Mouse (Mus musculus) forebrain, embryonic 11.5 days (tissue): ENCODE results near the gene Spata32. TPM values are rescaled to one million over a fixed set of nuclear protein-coding genes. Genes with fewer than 3 reads are reported as not detected.

Source experiments
- ATAC-seq: fragments of 200-750 bp; cut with Nextera tagmentation; replicated peaks from 2 replicates; pipeline ENCODE4 v1.8.0; 2017; ENCODE audit warnings: moderate TSS enrichment; ENCODE audit not compliant: low FRiP score
- DNase-seq: peaks from one replicate; pipeline ENCODE4 v3.0.0-alpha.2; 2017; ENCODE audit warnings: low spot score
- H3K27ac ChIP-seq: fragments of 300-500 bp; sonication (generic); 2 replicates; pipeline ENCODE4 v1.5.1; 2014; ENCODE audit warnings: low read depth, low read length
- H3K27me3 ChIP-seq: fragments of 300-500 bp; sonication (generic); 2 replicates; pipeline ENCODE4 v1.6.1; 2014; ENCODE audit warnings: mild to moderate bottlenecking, low read length, mixed read lengths; ENCODE audit not compliant: control insufficient read depth, insufficient read depth
- H3K36me3 ChIP-seq: fragments of 300-500 bp; sonication (generic); 2 replicates; pipeline ENCODE4 v1.6.1; 2014; ENCODE audit warnings: mild to moderate bottlenecking, low read length, moderate library complexity, mixed read lengths; ENCODE audit not compliant: control insufficient read depth, insufficient read depth
- H3K4me1 ChIP-seq: fragments of 300-500 bp; sonication (generic); replicated peaks from 2 replicates; pipeline ENCODE4 v1.6.1; 2014; ENCODE audit warnings: low read length, mixed read lengths; ENCODE audit not compliant: control insufficient read depth, insufficient read depth
- H3K4me2 ChIP-seq: fragments of 300-500 bp; sonication (generic); 2 replicates; pipeline ENCODE4 v1.6.1; 2014; ENCODE audit warnings: low read depth, mild to moderate bottlenecking, low read length, moderate library complexity, mixed read lengths; ENCODE audit not compliant: severe bottlenecking
- H3K4me3 ChIP-seq: fragments of 300-500 bp; sonication (generic); 2 replicates; pipeline ENCODE4 v1.5.1; 2014; ENCODE audit warnings: low read depth, low read length
- H3K9ac ChIP-seq: fragments of 300-500 bp; sonication (generic); 2 replicates; pipeline ENCODE4 v1.6.1; 2014; ENCODE audit warnings: low read length
- H3K9me3 ChIP-seq: fragments of 300-500 bp; sonication (generic); 2 replicates; pipeline ENCODE4 v1.6.1; 2016; ENCODE audit warnings: low read length, mixed read lengths; ENCODE audit not compliant: control insufficient read depth
- WGBS: fragments of 180-500 bp; shearing (Covaris S2); extraction: QIAGEN DNeasy Blood & Tissue Kit; methylation state at CpG from one replicate; pipeline ENCODE4 v1.1.7; 2014; 5-methylcytosine and 5-hydroxymethylcytosine counted together
- polyA plus RNA-seq: library from polyadenylated mRNA; unstranded; fragments of >200 nt; fragmentation: Nextera tagmentation; extraction: Ambion mirVana; gene quantifications from 2 replicates; pipeline ENCODE4 v1.2.1, GENCODE M21; 2014

The Spata32 gene
- polyA plus RNA-seq, 1 experiment from 2014 or later: not detected

DNA sequence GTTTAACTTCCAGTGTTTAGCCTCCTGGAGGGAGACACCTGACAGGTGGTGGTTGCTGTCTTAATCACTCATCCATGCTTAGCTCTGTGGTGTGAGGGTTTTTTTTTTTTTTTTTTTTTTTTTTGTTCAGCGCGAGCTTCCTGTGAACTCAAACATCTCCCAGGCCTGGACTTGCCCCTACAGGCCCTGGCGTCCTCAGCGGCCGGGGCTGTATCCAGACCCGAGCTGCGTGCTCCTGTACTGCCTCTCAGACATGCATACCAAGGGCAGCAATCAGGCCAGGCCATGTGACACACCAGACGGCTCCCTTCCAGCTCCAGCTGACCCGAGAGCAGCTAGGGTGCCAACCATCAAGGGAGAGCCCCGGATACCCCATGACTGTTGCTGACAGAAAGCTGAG is 18.7 kb upstream of the Spata32 start:
- no peak overlapping the region for H3K4me2 ChIP-seq
- DNase-seq: no peak
- H3K9me3 ChIP-seq: no peaks in the 10 kb centered on the region
- ATAC-seq: no peak
- H3K36me3 ChIP-seq: no peaks in the 10 kb centered on the region; the same call in 1 of the 2 replicates
- no peak overlapping the region for H3K27ac ChIP-seq
- no peak overlapping the region for H3K4me3 ChIP-seq
- no peaks in the 10 kb centered on the region for H3K27me3 ChIP-seq
- H3K4me1 ChIP-seq: no peaks in the 10 kb centered on the region
- H3K9ac ChIP-seq: no peak overlapping the region
- WGBS: 88% methylated on average over 10 of the region's 10 CpGs

DNA sequence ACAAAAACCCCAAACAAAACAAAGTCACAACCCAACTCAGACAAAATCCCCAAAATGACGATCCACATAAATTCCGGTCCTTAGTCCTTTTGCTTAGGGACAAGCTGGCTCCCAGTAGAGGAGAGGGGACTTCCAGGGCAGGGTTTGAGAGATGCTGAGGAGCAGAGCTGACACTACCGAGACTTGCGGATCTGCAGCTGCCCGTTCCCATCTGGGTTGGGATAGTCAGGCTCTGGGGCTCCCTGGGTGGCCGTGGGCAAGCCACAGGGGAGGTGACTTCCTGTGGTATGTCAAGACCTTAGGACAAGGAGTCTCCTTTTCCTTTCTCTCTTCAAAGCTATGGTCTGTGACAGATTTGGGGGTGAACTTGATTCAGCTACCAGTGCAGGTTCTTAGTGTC is 18.2 kb upstream of the Spata32 start:
- Histone ChIP-seq H3K27me3 (no peaks in the 10 kb centered on the region), H3K36me3 (no peaks in the 10 kb centered on the region; the same call in 1 of the 2 replicates), H3K4me3 (no peak overlapping the region), H3K27ac (no peak overlapping the region), H3K4me2 (no peak overlapping the region), H3K9ac (no peak overlapping the region), H3K4me1 (no peaks in the 10 kb centered on the region), H3K9me3 (no peaks in the 10 kb centered on the region)
- DNase-seq (no peak), ATAC-seq (no peak)
- 83% methylated on average over 6 of the region's 6 CpGs for WGBS

DNA sequence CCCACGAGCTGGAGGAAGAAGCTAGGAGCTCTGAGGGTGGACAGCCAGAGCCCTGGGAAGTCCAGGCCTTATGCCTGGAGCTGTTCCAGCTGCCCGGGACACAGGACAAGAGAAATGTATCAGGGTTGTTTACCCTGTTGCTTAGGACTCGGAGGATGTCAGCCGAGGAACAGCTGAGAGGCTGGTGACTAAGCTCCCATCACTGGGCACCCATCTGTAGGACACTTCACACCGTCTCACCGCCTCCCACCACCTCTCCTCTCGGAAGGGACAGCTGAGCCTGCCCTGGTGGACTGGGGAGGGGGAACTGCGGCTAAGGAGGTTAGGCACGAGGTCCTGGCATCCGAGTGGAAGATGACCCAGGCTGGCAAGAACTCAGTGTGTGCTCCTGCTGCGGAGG is 17.5 kb upstream of the Spata32 start:
- DNase-seq: no peak
- H3K36me3 ChIP-seq: no peaks in the 10 kb centered on the region; the same call in 1 of the 2 replicates
- WGBS: 81% methylated on average over 11 of the region's 11 CpGs

DNA sequence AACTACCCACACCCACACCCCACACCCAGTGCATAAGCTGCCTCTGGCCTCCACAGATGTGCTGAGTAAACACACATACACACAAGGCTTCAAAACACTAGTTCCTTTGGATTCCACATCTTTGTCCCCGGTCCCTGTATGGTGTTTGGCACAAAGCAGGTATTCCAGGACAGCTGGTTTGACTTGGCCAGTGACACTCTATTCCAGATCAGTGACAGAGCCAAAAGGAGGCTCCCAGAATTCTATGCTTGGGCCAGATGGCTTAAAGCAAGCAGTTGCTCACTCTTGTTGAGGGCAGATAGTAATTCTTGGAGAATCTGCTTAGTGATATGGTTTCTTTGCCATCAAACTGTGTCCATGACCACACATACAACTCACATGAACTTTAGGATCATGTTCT is 16.2 kb upstream of the Spata32 start:
- ATAC-seq (no peak), DNase-seq (no peak)
- H3K4me3 ChIP-seq: no peak overlapping the region
- H3K9ac ChIP-seq: no peak overlapping the region
- H3K4me1 ChIP-seq: no peaks in the 10 kb centered on the region
- H3K9me3 ChIP-seq: no peaks in the 10 kb centered on the region; the same call in 1 of the 2 replicates
- no peaks in the 10 kb centered on the region for H3K27me3 ChIP-seq
- H3K27ac ChIP-seq: no peak overlapping the region
- 80% methylated on average over 1 of the region's 1 CpGs for WGBS
- H3K36me3 ChIP-seq: peaks cover 7% of the 10 kb centered on the region
- no peak overlapping the region for H3K4me2 ChIP-seq

More for the DNA sequence above, 17.5 kb upstream of the Spata32 start:
- H3K4me2 ChIP-seq: no peak overlapping the region
- no peak overlapping the region for H3K4me3 ChIP-seq
- no peak for ATAC-seq
- H3K4me1 ChIP-seq: no peaks in the 10 kb centered on the region
- H3K27ac ChIP-seq: no peak overlapping the region
- no peaks in the 10 kb centered on the region for H3K9me3 ChIP-seq
- H3K9ac ChIP-seq: no peak overlapping the region
- H3K27me3 ChIP-seq: no peaks in the 10 kb centered on the region

DNA sequence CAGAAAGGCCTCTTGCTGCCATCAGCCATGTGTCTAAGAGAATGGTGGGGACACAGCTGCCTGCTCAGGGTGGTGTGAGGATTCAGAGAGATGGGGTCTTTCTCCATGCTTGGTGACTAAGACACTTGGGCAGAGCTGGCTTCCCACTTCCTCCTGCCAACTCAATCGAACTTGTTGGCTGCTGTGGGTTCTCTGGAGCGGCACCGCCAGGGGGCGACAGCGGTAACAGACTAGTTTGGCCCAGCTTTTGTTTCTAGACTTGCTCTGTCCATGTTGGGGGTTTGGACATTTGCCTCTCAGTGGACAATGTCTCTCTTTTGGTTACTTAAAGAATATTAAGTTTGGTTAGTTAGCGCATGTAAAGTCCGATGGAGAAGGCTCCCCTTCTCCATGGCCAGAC is 14.7 kb upstream of the Spata32 start:
- H3K36me3 ChIP-seq: peaks cover 9% of the 10 kb centered on the region
- H3K4me1 ChIP-seq: no peaks in the 10 kb centered on the region
- no peak overlapping the region for H3K27ac ChIP-seq
- ATAC-seq (no peak), DNase-seq (peak; percentile 86)
- H3K27me3 ChIP-seq: no peaks in the 10 kb centered on the region
- 33% methylated on average over 7 of the region's 7 CpGs for WGBS
- no peaks in the 10 kb centered on the region; the same call in 1 of the 2 replicates for H3K9me3 ChIP-seq
- no peak overlapping the region for H3K4me3 ChIP-seq
- no peak overlapping the region for H3K4me2 ChIP-seq
- no peak overlapping the region for H3K9ac ChIP-seq

DNA sequence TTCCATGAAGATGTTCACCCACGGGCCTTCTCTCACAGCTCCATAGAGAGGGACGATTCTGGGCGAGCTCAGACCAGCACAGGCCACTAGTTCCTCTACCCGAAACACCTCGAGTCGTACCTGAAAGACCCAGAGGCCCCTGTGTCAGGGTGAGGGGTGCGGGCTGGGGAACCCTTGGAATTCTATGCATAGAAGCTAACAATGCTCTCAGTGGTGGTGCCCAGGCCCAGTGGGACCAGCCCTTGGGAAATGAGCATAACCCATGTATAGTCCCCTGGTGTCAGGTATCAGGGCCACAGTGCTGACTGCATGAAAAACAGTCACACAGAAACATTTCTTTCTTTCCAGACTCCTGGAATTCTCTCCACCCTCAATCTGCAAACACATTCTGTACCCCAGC is 13.1 kb upstream of the Spata32 start:
- 89% methylated on average over 7 of the region's 7 CpGs for WGBS
- Histone ChIP-seq H3K27ac (no peak overlapping the region), H3K4me3 (no peak overlapping the region), H3K9me3 (no peaks in the 10 kb centered on the region; the same call in 1 of the 2 replicates), H3K36me3 (peaks cover 9% of the 10 kb centered on the region), H3K4me1 (no peaks in the 10 kb centered on the region), H3K4me2 (no peak overlapping the region), H3K27me3 (no peaks in the 10 kb centered on the region), H3K9ac (no peak overlapping the region)
- ATAC-seq (no peak), DNase-seq (no peak)

DNA sequence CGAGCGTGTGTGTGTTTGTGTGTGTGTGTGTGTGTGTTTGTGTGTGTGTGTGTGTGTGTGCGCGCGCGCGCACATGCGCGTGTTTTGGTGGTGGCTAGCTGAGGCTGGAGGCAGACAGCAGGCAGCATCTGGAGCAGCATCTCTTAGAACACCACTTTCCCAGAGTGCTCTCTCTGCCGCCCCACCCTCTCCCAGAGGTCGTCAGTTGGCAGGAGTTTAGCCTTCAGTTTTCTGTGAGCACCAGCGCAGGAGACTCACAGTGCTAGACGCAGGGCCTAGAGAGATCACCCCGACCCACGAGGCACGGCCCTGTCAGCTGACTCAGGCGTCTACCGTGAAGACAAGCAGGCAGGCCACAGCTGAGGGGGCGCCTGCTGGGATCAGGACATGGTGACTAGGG is 12.4 kb upstream of the Spata32 start:
- H3K27me3 ChIP-seq: no peaks in the 10 kb centered on the region
- H3K4me2 ChIP-seq: no peak overlapping the region
- DNase-seq: no peak
- ATAC-seq: no peak
- no peaks in the 10 kb centered on the region; the same call in 1 of the 2 replicates for H3K9me3 ChIP-seq
- no peak overlapping the region for H3K9ac ChIP-seq
- no peak overlapping the region for H3K4me3 ChIP-seq
- no peaks in the 10 kb centered on the region for H3K4me1 ChIP-seq
- H3K36me3 ChIP-seq: peaks cover 9% of the 10 kb centered on the region
- 93% methylated on average over 19 of the region's 19 CpGs for WGBS
- no peak overlapping the region for H3K27ac ChIP-seq

DNA sequence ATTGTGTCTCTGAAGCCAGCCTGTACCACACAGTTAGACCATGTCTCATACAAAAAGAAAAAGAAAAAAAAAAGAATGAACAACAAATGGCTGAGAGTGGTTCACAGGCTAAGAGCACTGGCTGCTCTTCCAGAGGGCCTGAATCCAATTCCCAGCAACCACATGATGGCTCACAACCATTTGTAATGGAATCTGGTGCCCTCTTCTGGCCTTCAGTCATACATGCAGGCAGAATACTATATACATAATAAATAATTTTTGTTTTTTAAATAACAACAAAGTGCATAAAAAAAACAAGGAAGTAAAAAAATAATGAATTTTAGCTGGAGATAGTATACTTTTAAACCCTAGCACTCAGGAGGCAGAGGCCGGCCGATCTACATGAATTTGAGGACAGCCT is 11.4 kb upstream of the Spata32 start:
- no peaks in the 10 kb centered on the region for H3K27me3 ChIP-seq
- no peaks in the 10 kb centered on the region for H3K4me1 ChIP-seq
- 98% methylated on average over 2 of the region's 2 CpGs for whole genome bisulfite sequencing
- no peak overlapping the region for H3K4me2 ChIP-seq
- no peak overlapping the region for H3K9ac ChIP-seq
- DNase-seq (no peak), ATAC-seq (no peak)
- no peak overlapping the region for H3K27ac ChIP-seq
- peaks cover 9% of the 10 kb centered on the region for H3K36me3 ChIP-seq
- H3K9me3 ChIP-seq: no peaks in the 10 kb centered on the region; the same call in 1 of the 2 replicates
- H3K4me3 ChIP-seq: no peak overlapping the region

DNA sequence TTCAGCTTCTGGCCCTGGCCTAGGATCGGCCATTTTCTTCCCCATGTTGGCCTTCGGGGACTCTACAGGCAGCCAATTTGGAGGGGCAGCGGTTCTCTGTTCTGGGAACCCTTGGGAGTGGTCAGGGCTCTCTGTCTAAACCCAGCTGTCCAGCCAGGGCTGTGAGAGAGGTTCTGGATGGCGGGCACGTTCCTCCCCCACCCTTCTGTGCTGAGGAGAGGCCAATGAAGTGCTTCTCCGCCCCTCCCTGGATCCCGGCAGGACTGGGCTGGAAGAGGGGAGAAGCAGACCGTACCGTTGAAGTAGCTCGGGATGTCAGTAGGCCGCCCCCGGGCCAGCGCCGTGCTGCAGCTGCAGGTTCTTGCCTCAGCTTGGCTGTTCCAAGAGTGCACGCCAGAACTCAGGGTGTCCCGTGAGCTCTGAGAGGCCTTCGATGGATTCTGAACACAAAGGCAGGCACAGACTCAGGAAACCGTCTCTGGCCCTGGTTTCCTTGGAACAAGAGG is 5.8 kb upstream of the Spata32 start:
- Histone ChIP-seq H3K9me3 (no peaks in the 10 kb centered on the region), H3K27me3 (no peaks in the 10 kb centered on the region), H3K4me3 (no peak overlapping the region), H3K9ac (no peak overlapping the region), H3K4me2 (no peak overlapping the region), H3K27ac (no peak overlapping the region), H3K4me1 (no peaks in the 10 kb centered on the region), H3K36me3 (peaks cover 6% of the 10 kb centered on the region)
- DNase-seq (no peak), ATAC-seq (no peak)
- WGBS: 71% methylated on average over 18 of the region's 18 CpGs
